Comparison of ENCODE assay signal across 17 mouse cellular contexts in the genomic region with DNA sequence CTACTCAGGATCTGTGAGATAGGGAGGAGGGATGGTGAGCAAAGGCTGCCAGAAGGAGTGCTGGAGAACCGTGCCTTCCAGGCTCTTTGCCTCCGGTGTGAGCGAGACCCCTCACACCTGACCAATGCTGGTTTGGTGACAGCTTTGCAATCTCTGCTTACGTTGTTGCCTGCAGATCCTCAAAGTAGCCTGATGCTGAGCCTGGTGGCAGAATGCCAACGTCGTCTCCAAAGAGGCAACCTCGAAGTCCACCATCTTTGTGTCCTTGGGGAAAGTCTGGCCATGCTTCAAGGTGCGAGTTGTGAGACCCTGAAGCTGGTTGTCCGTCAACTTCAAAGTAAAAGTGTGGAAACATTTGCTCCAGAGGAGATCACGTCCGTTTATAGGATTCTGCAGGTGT. TPM values are rescaled to one million over a fixed set of nuclear protein-coding genes. Genes with fewer than 3 reads are reported as not detected.
DNase-seq lines count a peak whose midpoint lies in the region.
"Had no signal": no experiment of that assay in that cellular context is flagged by ENCODE, and none has a peak within 500 bp of the region (broad histone marks: within the 10 kb centered on the region; RNA-seq: fewer than 3 reads in every experiment).

No protein-coding gene starts in this region.

- DNase-seq in cerebellum, adult 9-10 months, result peak; percentile 20
- DNase-seq in cerebellum, postnatal 4 days (ENCODE audit: low spot score in 2 of 2), result no peak
- peak; percentile 42 for DNase-seq in heart, adult 11 months
- DNase-seq in heart, adult 8-10 months (ENCODE audit: low spot score), result no peak
- peak; percentile 52 for DNase-seq in testis, postnatal 10 days (ENCODE audit: low spot score)
- no peak for DNase-seq in testis, postnatal 14 days (ENCODE audit: low spot score)
- DNase-seq in left cerebral cortex, adult 9 months (ENCODE audit: low spot score in 2 of 2), result no peak
- DNase-seq: adrenal gland, adult 2 months; adrenal gland, postnatal 14 days; gastrocnemius, postnatal 10 days; gastrocnemius, postnatal 36 days; heart, postnatal 10 days; heart, postnatal 36 days; kidney, adult 11 months had no signal

RNA-seq across cellular contexts. Expression of a gene that starts 1.9 kb away (rescaled TPM):
- total RNA-seq in heart, adult 8-10 months (2022), result 10 to 100 TPM in 1 of 4 experiments, 1 to 10 TPM in 3; 8.7 to 13.0 (median 9.3) TPM

RNA-seq across cellular contexts. Expression of a gene that starts 2.0 kb away (rescaled TPM):
- total RNA-seq in heart, adult 8-10 months (2022), result 10 to 100 TPM; 16.5 to 20.1 (median 17.2) TPM

RNA-seq across cellular contexts. Expression of a gene that starts 13.3 kb away (rescaled TPM):
- total RNA-seq in heart, adult 8-10 months (2022), result under 1 TPM in 1 of 4 experiments, not detected in 3; 0.37 TPM
- total RNA-seq: gastrocnemius, adult 18-20 months; gastrocnemius, postnatal 36 days; granulocyte monocyte progenitor cell, adult 5-6 weeks; heart, postnatal 10 days; heart, postnatal 36 days; MEL had no signal

Comparison
In these comparisons a context has a peak if more than half of its experiments do, and no peak if none do; other contexts are left out.
1. DNase-seq: peak in cerebellum, adult 9-10 months (single experiment), heart, adult 11 months (single experiment) and testis, postnatal 10 days (single experiment); none in cerebellum, postnatal 4 days (0 of 2), heart, adult 8-10 months (single experiment), testis, postnatal 14 days (single experiment) and left cerebral cortex, adult 9 months (0 of 2).